ENCODE assay signal across 8 mouse cellular contexts in genomic region chr8:95137201-95137600, GRCm38 (mm10). TPM values are rescaled to one million over a fixed set of nuclear protein-coding genes. Genes with fewer than 3 reads are reported as not detected.
A peak's percentile ranks its signal among the peaks of the same experiment; 100 is the strongest.
DNase-seq lines count a peak whose midpoint lies in the region; ATAC-seq lines count a peak whose summit lies in the region.

No protein-coding gene starts in this region.

- H3K27me3 ChIP-seq in heart, embryonic 12.5 days (replicated peaks): peaks cover 9% of the 10 kb centered on the region; the same call in 1 of the 2 replicates
- peaks cover 67% of the 10 kb centered on the region for H3K27me3 ChIP-seq in embryonic facial prominence, embryonic 10.5 days (replicated peaks; ENCODE audit: low read depth, poor library complexity, severe bottlenecking)
- peaks cover 53% of the 10 kb centered on the region for H3K27me3 ChIP-seq in hindbrain, embryonic 13.5 days
- H3K27me3 ChIP-seq in midbrain, embryonic 12.5 days: peaks cover 57% of the 10 kb centered on the region

- H3K9ac ChIP-seq in heart, embryonic 12.5 days: peak overlapping the region; percentile 47
- H3K9ac ChIP-seq in hindbrain, embryonic 13.5 days: peak overlapping the region; percentile 64
- H3K9ac ChIP-seq in midbrain, embryonic 12.5 days (replicated peaks): no peak overlapping the region; the same call in 1 of the 2 replicates

- WGBS in heart, embryonic 12.5 days: 26% methylated on average over 12 of the region's 12 CpGs
- WGBS in embryonic facial prominence, embryonic 10.5 days: 11% methylated on average over 12 of the region's 12 CpGs
- WGBS in hindbrain, embryonic 13.5 days: 24% methylated on average over 12 of the region's 12 CpGs
- WGBS in midbrain, embryonic 12.5 days: 22% methylated on average over 12 of the region's 12 CpGs

- no peaks in the 10 kb centered on the region for H3K9me3 ChIP-seq in heart, embryonic 12.5 days (replicated peaks)
- H3K9me3 ChIP-seq in embryonic facial prominence, embryonic 10.5 days: no peaks in the 10 kb centered on the region
- no peaks in the 10 kb centered on the region for H3K9me3 ChIP-seq in hindbrain, embryonic 13.5 days
- no peaks in the 10 kb centered on the region for H3K9me3 ChIP-seq in midbrain, embryonic 12.5 days

- intact Hi-C loops in heart, postnatal 36 days (cut with DNase I): no loop called here

- peak overlapping the region; percentile 38 for H3K4me3 ChIP-seq in heart, embryonic 12.5 days
- peak overlapping the region; percentile 53 for H3K4me3 ChIP-seq in embryonic facial prominence, embryonic 10.5 days
- H3K4me3 ChIP-seq in hindbrain, embryonic 13.5 days: peak overlapping the region; percentile 26
- H3K4me3 ChIP-seq in midbrain, embryonic 12.5 days: peak overlapping the region; percentile 24; the same call in 1 of the 2 replicates

- H3K4me2 ChIP-seq in heart, embryonic 12.5 days: peak overlapping the region; percentile 73
- peak overlapping the region; percentile 58 for H3K4me2 ChIP-seq in hindbrain, embryonic 13.5 days
- H3K4me2 ChIP-seq in midbrain, embryonic 12.5 days (replicated peaks): peak overlapping the region; percentile 51

- no peak overlapping the region for H3K27ac ChIP-seq in heart, embryonic 12.5 days (ENCODE audit: poor library complexity, severe bottlenecking)
- 0 out of 2 replicates have a peak overlapping the region, but pooled peaks have one; percentile 20 for H3K27ac ChIP-seq in embryonic facial prominence, embryonic 10.5 days (replicated peaks)
- H3K27ac ChIP-seq in hindbrain, embryonic 13.5 days: no peak overlapping the region
- no peak overlapping the region for H3K27ac ChIP-seq in midbrain, embryonic 12.5 days (replicated peaks)

- H3K4me1 ChIP-seq in heart, embryonic 12.5 days (replicated peaks): peaks cover 30% of the 10 kb centered on the region
- peaks cover 51% of the 10 kb centered on the region for H3K4me1 ChIP-seq in embryonic facial prominence, embryonic 10.5 days
- peaks cover 44% of the 10 kb centered on the region for H3K4me1 ChIP-seq in hindbrain, embryonic 13.5 days (replicated peaks)
- peaks cover 30% of the 10 kb centered on the region for H3K4me1 ChIP-seq in midbrain, embryonic 12.5 days

- H3K36me3 ChIP-seq in heart, embryonic 12.5 days: peaks cover 24% of the 10 kb centered on the region; the same call in 1 of the 2 replicates
- no peaks in the 10 kb centered on the region for H3K36me3 ChIP-seq in embryonic facial prominence, embryonic 10.5 days (replicated peaks)
- peaks cover 19% of the 10 kb centered on the region for H3K36me3 ChIP-seq in hindbrain, embryonic 13.5 days
- H3K36me3 ChIP-seq in midbrain, embryonic 12.5 days: no peaks in the 10 kb centered on the region

- ATAC-seq in heart, embryonic 12.5 days (ENCODE audit: insufficient number of reproducible peaks, low FRiP score): no peak
- no peak for ATAC-seq in hindbrain, embryonic 13.5 days (ENCODE audit: low FRiP score)
- no peak for ATAC-seq in midbrain, embryonic 12.5 days (ENCODE audit: low FRiP score, low read depth)

- no peak for DNase-seq in heart, postnatal 36 days
- no peak for DNase-seq in embryonic facial prominence, embryonic 10.5 days (ENCODE audit: low spot score)
- no peak for DNase-seq in embryo, embryonic 10.5 days (ENCODE audit: low spot score)
- no peak for DNase-seq in cerebellum, postnatal 25 days
- no peak for DNase-seq in T-cell, adult 2 months (ENCODE audit: low spot score)

RNA-seq across cellular contexts. Expression of gene Katnb1, which starts 56.2 kb away (rescaled TPM):
- polyA plus RNA-seq in heart, embryonic 12.5 days (2016; fragmentation: Nextera tagmentation; extraction: Ambion mirVana): 18.4 and 25.8 TPM in 2 replicates
- 1 to 10 TPM; 7.2 to 7.5 TPM for total RNA-seq in heart, postnatal 36 days (2021)
- polyA plus RNA-seq in embryonic facial prominence, embryonic 10.5 days (2016; fragmentation: Nextera tagmentation; extraction: Ambion mirVana): 30.5 and 33.3 TPM in 2 replicates
- polyA plus RNA-seq in hindbrain, embryonic 13.5 days (2015; fragmentation: Nextera tagmentation; extraction: Ambion mirVana): 38.4 and 38.8 TPM in 2 replicates
- 35.6 and 40.8 TPM in 2 replicates for polyA plus RNA-seq in midbrain, embryonic 12.5 days (2016; fragmentation: Nextera tagmentation; extraction: Ambion mirVana)
